Mouse (Mus musculus) heart, postnatal 0 days (tissue): ENCODE results near the gene Dctpp1.

Experiments
- CTCF ChIP-seq: IDR thresholded peaks from 2 replicates; pipeline ENCODE4 v1.5.1; 2016; ENCODE audit warnings: antibody characterized with exemption, control low read depth, low read depth
- EP300 ChIP-seq: IDR thresholded peaks from 2 replicates; pipeline ENCODE4 v1.6.1; 2016; ENCODE audit warnings: antibody characterized with exemption, low read depth

GRCm38 (mm10) chr7:127213485-127213884 lies 47.0 kb downstream of the Dctpp1 start:
- no peak for TF ChIP-seq EP300
- TF ChIP-seq CTCF = peak; percentile 66
